Mouse (Mus musculus) midbrain, postnatal 0 days (tissue): ENCODE measurements around the gene Rasgef1b. TPM values are rescaled to one million over a fixed set of nuclear protein-coding genes. Genes with fewer than 3 reads are reported as not detected.

Experiments
- ATAC-seq: fragments of 200-750 bp; cut with Nextera tagmentation; 2 replicates; pipeline ENCODE4 v1.8.0; 2017; ENCODE audit warnings: moderate number of reproducible peaks, mild to moderate bottlenecking, moderate TSS enrichment, moderate library complexity; ENCODE audit not compliant: low FRiP score
- DNase-seq: peaks from one replicate; pipeline ENCODE4 v3.0.0-alpha.2; 2015; ENCODE audit warnings: low spot score
- H3K27ac ChIP-seq: fragments of 300-500 bp; sonication (generic); 2 replicates; pipeline ENCODE4 v1.5.1; 2014; ENCODE audit warnings: low read depth, mild to moderate bottlenecking, low read length, mixed read lengths
- H3K27me3 ChIP-seq: fragments of 300-500 bp; sonication (generic); 2 replicates; pipeline ENCODE4 v1.6.1; 2014; ENCODE audit warnings: low read length, control low read depth, mixed read lengths; ENCODE audit not compliant: insufficient read depth
- H3K36me3 ChIP-seq: fragments of 300-500 bp; sonication (generic); 2 replicates; pipeline ENCODE4 v1.6.1; 2014; ENCODE audit warnings: low read length, control low read depth, mixed read lengths; ENCODE audit not compliant: insufficient read depth
- H3K4me1 ChIP-seq: fragments of 300-500 bp; sonication (generic); 2 replicates; pipeline ENCODE4 v1.6.1; 2014; ENCODE audit warnings: mild to moderate bottlenecking, control low read depth, antibody characterized with exemption, low read length, mixed read lengths; ENCODE audit not compliant: insufficient read depth
- H3K4me2 ChIP-seq: fragments of 300-500 bp; sonication (generic); 2 replicates; pipeline ENCODE4 v1.6.1; 2014; ENCODE audit warnings: low read depth, mild to moderate bottlenecking, low read length, mixed read lengths; ENCODE audit not compliant: poor library complexity, severe bottlenecking
- H3K4me3 ChIP-seq: fragments of 300-500 bp; sonication (generic); 2 replicates; pipeline ENCODE4 v1.5.1; 2014; ENCODE audit warnings: low read depth, mild to moderate bottlenecking, low read length, moderate library complexity
- H3K9ac ChIP-seq: fragments of 300-500 bp; sonication (generic); replicated peaks from 2 replicates; pipeline ENCODE4 v1.6.1; 2014; ENCODE audit warnings: mild to moderate bottlenecking, low read length, moderate library complexity, mixed read lengths; ENCODE audit not compliant: poor library complexity, severe bottlenecking
- H3K9me3 ChIP-seq: fragments of 300-500 bp; sonication (generic); 2 replicates; pipeline ENCODE4 v1.6.1; 2016; ENCODE audit warnings: low read length, control low read depth
- CTCF ChIP-seq: IDR thresholded peaks from 2 replicates; pipeline ENCODE4 v1.5.1; 2016; ENCODE audit warnings: antibody characterized with exemption, mild to moderate bottlenecking
- WGBS: fragments of 180-500 bp; shearing (Covaris S2); extraction: QIAGEN DNeasy Blood & Tissue Kit; methylation state at CpG from one replicate; pipeline ENCODE4 v1.1.7; 2014; 5-methylcytosine and 5-hydroxymethylcytosine counted together
- polyA plus RNA-seq: library from polyadenylated mRNA; unstranded; fragments of >200 nt; fragmentation: Nextera tagmentation; extraction: Ambion mirVana; gene quantifications from 2 replicates; pipeline ENCODE4 v1.2.1, GENCODE M21; 2015
- total RNA-seq: library from RNA; depleted of rRNA; stranded (reverse); fragments of >200 nt; gene quantifications from 2 replicates; pipeline ENCODE4 v1.2.3, GENCODE M21; 2014; rRNA removed

The Rasgef1b gene
- total and polyA plus RNA-seq, 2 experiments from 2014 or later: 36.0 to 44.6 TPM

- H3K27me3 ChIP-seq: no peaks in the 10 kb centered on the region
- no peaks in the 10 kb centered on the region for H3K36me3 ChIP-seq
- no peaks in the 10 kb centered on the region for H3K4me1 ChIP-seq
- no peak overlapping the region for H3K4me2 ChIP-seq
- no peaks in the 10 kb centered on the region for H3K9me3 ChIP-seq
- no peak for ATAC-seq
- WGBS: 84% methylated on average over 4 of the region's 4 CpGs
- DNase-seq: no peak
- no peak overlapping the region for H3K27ac ChIP-seq
- no peak overlapping the region for H3K9ac ChIP-seq
- no peak overlapping the region for H3K4me3 ChIP-seq
- TF ChIP-seq CTCF: no peak
Observed at GRCm38 (mm10) chr5:99169836-99170235, 559.0 kb downstream of the Rasgef1b start.

DNA sequence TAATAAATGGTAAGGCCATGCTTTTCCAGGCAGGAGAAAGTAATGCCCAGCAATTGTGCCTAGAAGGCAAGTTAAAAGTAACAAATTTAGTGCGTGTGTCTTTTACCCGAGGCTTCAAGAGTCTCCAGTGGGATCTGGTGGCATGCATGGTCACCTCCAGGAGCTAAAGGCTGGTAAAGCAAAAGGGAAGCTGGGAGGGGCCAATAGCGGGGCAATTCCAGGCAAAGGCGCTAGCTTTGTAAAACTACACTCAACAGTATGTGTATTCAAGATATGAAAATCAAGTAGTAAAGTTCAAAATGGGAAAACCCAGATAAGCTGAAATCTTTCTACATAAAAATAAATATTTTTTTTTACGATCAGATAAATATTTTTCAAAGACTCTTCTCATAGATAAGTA, 561.1 kb downstream of the Rasgef1b start:
- Histone ChIP-seq H3K4me1 (no peaks in the 10 kb centered on the region), H3K4me2 (no peak overlapping the region), H3K27ac (no peak overlapping the region), H3K4me3 (no peak overlapping the region), H3K9ac (no peak overlapping the region), H3K36me3 (no peaks in the 10 kb centered on the region), H3K27me3 (no peaks in the 10 kb centered on the region), H3K9me3 (no peaks in the 10 kb centered on the region)
- ATAC-seq: no peak
- 94% methylated on average over 5 of the region's 5 CpGs for WGBS
- DNase-seq: no peak
- no peak for TF ChIP-seq CTCF

Other genes starting within 250 kb of the Rasgef1b start
- not detected in 2 replicates for gene Vamp9, start 177.2 kb upstream of the Rasgef1b start, total RNA-seq
- 0.71 and 0.73 TPM in 2 replicates for gene Vamp9, start 177.2 kb upstream of the Rasgef1b start, polyA plus RNA-seq
- gene Hnrnpd, start 249.9 kb upstream of the Rasgef1b start, total RNA-seq: 35.9 and 46.8 TPM in 2 replicates
- gene Hnrnpd, start 249.9 kb upstream of the Rasgef1b start, polyA plus RNA-seq: 75.3 and 85.1 TPM in 2 replicates
- gene 4930524J08Rik, start 250.0 kb upstream of the Rasgef1b start, total RNA-seq: 7.0 and 10.0 TPM in 2 replicates
- gene 4930524J08Rik, start 250.0 kb upstream of the Rasgef1b start, polyA plus RNA-seq: 2.8 and 3.2 TPM in 2 replicates